Comparison of ENCODE assay signal across 7 mouse cellular contexts in the genomic region with DNA sequence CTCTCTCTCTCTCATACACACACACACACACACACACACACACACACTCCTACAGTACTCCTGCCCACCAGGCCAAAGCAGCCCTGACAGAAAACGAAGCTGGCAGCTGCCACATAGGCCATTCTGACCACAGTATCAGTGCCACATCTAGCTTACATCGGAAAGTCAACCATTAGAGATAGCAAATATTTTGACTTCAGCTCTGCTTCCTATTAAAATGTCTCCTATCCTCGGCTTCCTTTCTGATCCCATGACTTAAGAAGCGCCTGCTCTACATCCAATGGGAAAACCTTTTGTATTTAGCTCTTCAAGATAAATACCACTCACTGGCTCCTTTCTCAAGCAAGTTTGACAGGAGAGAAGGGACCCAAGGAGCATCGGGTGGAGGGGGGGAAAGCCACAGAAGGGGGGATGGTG. TPM values are rescaled to one million over a fixed set of nuclear protein-coding genes. Genes with fewer than 3 reads are reported as not detected.
A peak's percentile ranks its signal among the peaks of the same experiment; 100 is the strongest.
DNase-seq lines count a peak whose midpoint lies in the region; ATAC-seq and TF ChIP-seq lines count a peak whose summit lies in the region.

No protein-coding gene starts in this region.

- ATAC-seq in lung, embryonic 16.5 days (ENCODE audit: low read depth), result no peak
- no peak for ATAC-seq in limb, embryonic 14.5 days (ENCODE audit: low FRiP score, low read depth)
- ATAC-seq in granulocyte monocyte progenitor cell, adult 5-6 weeks (replicated peaks; ENCODE audit: poor library complexity, severe bottlenecking), result no peak
- ATAC-seq in megakaryocyte progenitor cell, adult 5-6 weeks (replicated peaks; ENCODE audit: poor library complexity), result no peak

- H3K36me3 ChIP-seq in lung, embryonic 16.5 days (ENCODE audit: control insufficient read depth, insufficient read depth, low read length), result no peaks in the 10 kb centered on the region
- peaks cover 3% of the 10 kb centered on the region; the same call in 1 of the 2 replicates for H3K36me3 ChIP-seq in forebrain, embryonic 10.5 days (replicated peaks)
- H3K36me3 ChIP-seq in limb, embryonic 14.5 days (ENCODE audit: control insufficient read depth, insufficient read depth, low read length), result no peaks in the 10 kb centered on the region
- no peaks in the 10 kb centered on the region for H3K36me3 ChIP-seq in small intestine, adult 2 months (ENCODE audit: control insufficient read depth, insufficient read depth, low read length)

- no peak for DNase-seq in lung, postnatal 14 days
- no peak for DNase-seq in forebrain, embryonic 10.5 days (ENCODE audit: extremely low spot score, low spot score)
- DNase-seq in limb, embryonic 14.5 days (ENCODE audit: low spot score), result no peak

- WGBS in lung, embryonic 16.5 days, result 68% methylated on average over 5 of the region's 5 CpGs
- WGBS in forebrain, embryonic 10.5 days, result 66% methylated on average over 5 of the region's 5 CpGs
- 64% methylated on average over 5 of the region's 5 CpGs for WGBS in limb, embryonic 14.5 days
- 68% methylated on average over 5 of the region's 5 CpGs for WGBS in small intestine, adult 2 months

- H3K27ac ChIP-seq in lung, embryonic 16.5 days (ENCODE audit: low read length), result no peak overlapping the region
- H3K27ac ChIP-seq in forebrain, embryonic 10.5 days, result peak overlapping the region; percentile 89
- H3K27ac ChIP-seq in limb, embryonic 14.5 days (replicated peaks; ENCODE audit: low read depth, low read length), result no peak overlapping the region
- H3K27ac ChIP-seq in small intestine, adult 2 months (ENCODE audit: insufficient read depth, low read depth, low read length), result no peak overlapping the region

- TF ChIP-seq CTCF in small intestine, adult 2 months (IDR thresholded peaks at IDR 0.05; ENCODE audit: extremely low read depth, insufficient read length, insufficient replicate concordance, low read depth, low read length), result no peak

- H3K4me1 ChIP-seq in lung, embryonic 16.5 days (replicated peaks; ENCODE audit: control insufficient read depth, insufficient read depth, low read length), result peaks cover 17% of the 10 kb centered on the region; the same call in 1 of the 2 replicates
- H3K4me1 ChIP-seq in forebrain, embryonic 10.5 days, result peaks cover 45% of the 10 kb centered on the region
- peaks cover 23% of the 10 kb centered on the region for H3K4me1 ChIP-seq in limb, embryonic 14.5 days (ENCODE audit: control insufficient read depth, insufficient read depth, low read length)
- peaks cover 6% of the 10 kb centered on the region; the same call in 1 of the 2 replicates for H3K4me1 ChIP-seq in small intestine, adult 2 months (ENCODE audit: control insufficient read depth, insufficient read depth, insufficient read length, low read length)

- H3K4me3 ChIP-seq in lung, embryonic 16.5 days (ENCODE audit: low read length), result no peak overlapping the region
- H3K4me3 ChIP-seq in forebrain, embryonic 10.5 days, result peak overlapping the region; percentile 60
- peak overlapping the region; percentile 69; the same call in 1 of the 2 replicates for H3K4me3 ChIP-seq in limb, embryonic 14.5 days (replicated peaks; ENCODE audit: low read length)
- H3K4me3 ChIP-seq in small intestine, adult 2 months (ENCODE audit: low read depth, low read length), result peak overlapping the region; percentile 80

- 0 out of 2 replicates have a peak overlapping the region, but pooled peaks have one; percentile 99 for H3K4me2 ChIP-seq in lung, embryonic 16.5 days (ENCODE audit: low read depth, low read length)
- peak overlapping the region; percentile 97 for H3K4me2 ChIP-seq in limb, embryonic 14.5 days (replicated peaks; ENCODE audit: low read depth, low read length, severe bottlenecking)

- H3K27me3 ChIP-seq in lung, embryonic 16.5 days (ENCODE audit: control insufficient read depth, insufficient read depth, low read depth, low read length), result peaks cover 8% of the 10 kb centered on the region; the same call in 1 of the 2 replicates
- peaks cover 10% of the 10 kb centered on the region for H3K27me3 ChIP-seq in forebrain, embryonic 10.5 days (ENCODE audit: poor library complexity, severe bottlenecking)
- H3K27me3 ChIP-seq in limb, embryonic 14.5 days (ENCODE audit: control insufficient read depth, insufficient read depth, low read length), result no peaks in the 10 kb centered on the region
- peaks cover 15% of the 10 kb centered on the region for H3K27me3 ChIP-seq in small intestine, adult 2 months (ENCODE audit: control insufficient read depth, insufficient read depth, low read length)

- no peak overlapping the region for H3K9ac ChIP-seq in lung, embryonic 16.5 days (ENCODE audit: low read length)
- no peak overlapping the region for H3K9ac ChIP-seq in limb, embryonic 14.5 days (ENCODE audit: low read depth, low read length, severe bottlenecking)

- no peaks in the 10 kb centered on the region for H3K9me3 ChIP-seq in lung, embryonic 16.5 days (ENCODE audit: control insufficient read depth, low read length)
- no peaks in the 10 kb centered on the region for H3K9me3 ChIP-seq in forebrain, embryonic 10.5 days
- H3K9me3 ChIP-seq in limb, embryonic 14.5 days (ENCODE audit: control insufficient read depth, low read length), result no peaks in the 10 kb centered on the region; the same call in 1 of the 2 replicates

- no peak for TF ChIP-seq POLR2A in limb, embryonic 14.5 days (IDR thresholded peaks at IDR 0.05; ENCODE audit: borderline replicate concordance, extremely low read depth, insufficient read depth, insufficient read length)
- TF ChIP-seq POLR2A in small intestine, adult 2 months (IDR thresholded peaks at IDR 0.05; ENCODE audit: low read depth, low read length), result no peak

RNA-seq across cellular contexts. Expression of a gene that starts 2.0 kb away (rescaled TPM):
- 8.6 and 9.9 TPM in 2 replicates for polyA plus RNA-seq in lung, embryonic 16.5 days (2015; fragmentation: Nextera tagmentation; extraction: Ambion mirVana)
- 23.1 and 25.0 TPM in 2 replicates for polyA plus RNA-seq in forebrain, embryonic 10.5 days (2016; fragmentation: Nextera tagmentation; extraction: Ambion mirVana)
- polyA plus RNA-seq in limb, embryonic 14.5 days (2012; rRNA removed), result 6.5 and 7.1 TPM in 2 replicates
- polyA plus RNA-seq in limb, embryonic 14.5 days (2014; fragmentation: Nextera tagmentation; extraction: Ambion mirVana), result 7.8 and 9.2 TPM in 2 replicates
- polyA plus RNA-seq in small intestine, adult 2 months (2012; rRNA removed), result 3.3 and 3.8 TPM in 2 replicates
- total RNA-seq in granulocyte monocyte progenitor cell, adult 5-6 weeks (2014; fragmentation: Nextera tagmentation), result 92.3 and 106 TPM in 2 replicates
- 43.2 and 55.8 TPM in 2 replicates for total RNA-seq in granulocyte monocyte progenitor cell, adult 5-6 weeks (2017)
- total RNA-seq in megakaryocyte progenitor cell, adult 5-6 weeks (2015), result 121 and 122 TPM in 2 replicates
- 48.6 and 53.3 TPM in 2 replicates for total RNA-seq in megakaryocyte progenitor cell, adult 5-6 weeks (2017)
